Mouse (Mus musculus) large intestine, adult 2 months (tissue): ENCODE results near the gene Zcrb1. TPM values are rescaled to one million over a fixed set of nuclear protein-coding genes. Genes with fewer than 3 reads are reported as not detected.
"Not testable (repeated sequence)": the region's sequence is repeated elsewhere in the genome, so short reads cannot be mapped to it uniquely, and the experiment has no call there.

ENCODE experiments used
- DNase-seq: peaks from one replicate; pipeline ENCODE4 v3.0.0-alpha.2; 2012; ENCODE audit warnings: low read depth, low spot score
- WGBS: fragments of 180-500 bp; shearing (Covaris S2); methylation state at CpG from one replicate; pipeline ENCODE4 v1.1.7; 2018; 5-methylcytosine and 5-hydroxymethylcytosine counted together
- polyA plus RNA-seq: library from polyadenylated mRNA; depleted of rRNA; stranded (reverse); fragments of >200 nt; gene quantifications from 2 replicates; pipeline ENCODE4 v1.2.3, GENCODE M21; 2012; rRNA removed

The Zcrb1 gene
- polyA plus RNA-seq, 1 experiment: 20.6 TPM

DNA sequence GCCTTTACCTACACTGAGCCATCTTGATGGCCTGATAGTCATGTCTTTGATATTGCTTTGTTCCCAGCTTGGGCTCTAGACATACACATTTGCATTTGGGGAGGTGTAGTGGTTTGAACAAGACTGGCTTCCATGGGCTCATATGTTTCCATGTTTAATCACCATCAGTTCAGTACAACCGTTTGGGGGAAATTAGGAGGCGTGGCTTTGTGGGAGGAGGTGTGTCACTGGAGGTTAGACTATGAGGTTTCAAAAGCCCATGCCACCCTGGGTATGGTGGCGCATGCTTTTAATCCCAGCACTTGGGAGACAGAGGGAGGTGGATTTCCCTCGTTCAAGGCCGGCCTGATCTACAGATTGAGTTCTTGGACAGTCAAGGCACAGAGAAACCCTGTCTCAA, 22.4 kb downstream of the Zcrb1 start:
- WGBS: 80% methylated on average over 5 of the region's 5 CpGs
- DNase-seq: no peak

GRCm38 (mm10) chr15:93372525-93373119, 25.5 kb downstream of the Zcrb1 start:
- DNase-seq: not testable (repeated sequence)

GRCm38 (mm10) chr15:93371838-93372237, 26.3 kb downstream of the Zcrb1 start:
- whole genome bisulfite sequencing: 70% methylated on average over 2 of the region's 2 CpGs
- no peak for DNase-seq

- DNase-seq: no peak
- 59% methylated on average over 9 of the region's 9 CpGs for WGBS
Observed at GRCm38 (mm10) chr15:93368558-93368957, 29.6 kb downstream of the Zcrb1 start.

GRCm38 (mm10) chr15:93365561-93365960, 32.6 kb downstream of the Zcrb1 start:
- DNase-seq: no peak

GRCm38 (mm10) chr15:93358346-93359095, 39.6 kb downstream of the Zcrb1 start:
- 84% methylated on average over 19 of the region's 19 CpGs for WGBS

More at GRCm38 (mm10) chr15:93365561-93365960, 32.6 kb downstream of the Zcrb1 start:
- WGBS: 77% methylated on average over 6 of the region's 6 CpGs

GRCm38 (mm10) chr15:93340630-93341379, 57.3 kb downstream of the Zcrb1 start:
- 63% methylated on average over 10 of the region's 10 CpGs for WGBS
- DNase-seq: no peak

More at GRCm38 (mm10) chr15:93358346-93359095, 39.6 kb downstream of the Zcrb1 start:
- DNase-seq: no peak

- WGBS: 1% methylated on average over 66 of the region's 73 CpGs
- peak; percentile 57 for DNase-seq
Observed at GRCm38 (mm10) chr15:93336925-93337761, 61.0 kb downstream of the Zcrb1 start, which contains the start of gene Yaf2. TSS of gene Yaf2 (minus strand) at chr15:93336935.

- 1% methylated on average over 45 of the region's 52 CpGs for WGBS
- no peak for DNase-seq
Observed at GRCm38 (mm10) chr15:93336658-93336924, 61.5 kb downstream of the Zcrb1 start.

Other genes with a start within 250 kb of the Zcrb1 start
- gene Gxylt1, start 123.2 kb downstream of the Zcrb1 start, polyA plus RNA-seq: 1.5 and 3.0 TPM in 2 replicates
- 10.2 and 11.1 TPM in 2 replicates for gene Yaf2, start 61.4 kb downstream of the Zcrb1 start, polyA plus RNA-seq
- gene Pphln1, start within 50 bp of the Zcrb1 start, polyA plus RNA-seq: 4.2 and 5.5 TPM in 2 replicates
- gene Prickle1, start 197.6 kb upstream of the Zcrb1 start, polyA plus RNA-seq: 1.9 and 2.9 TPM in 2 replicates